Mouse (Mus musculus): ENCODE measurements at regions not wholly inside any gene's neighbourhood (a gene's known extent, or its start where the extent isn't known, plus 50 kb on each side); places are given as distances from the start of the nearest gene placed in this dataset.

- WGBS: 40% methylated on average over 5 of the region's 5 CpGs
- no peaks in the 10 kb centered on the region for H3K27me3 ChIP-seq (ENCODE audit: low read depth, poor library complexity, severe bottlenecking)
These were observed 78.4 kb upstream of the Klf7 start for GRCm38 (mm10) chr1:64200387-64201023.

GRCm38 (mm10) chr1:64198781-64199180 lies 76.7 kb upstream of the Klf7 start:
- no peaks in the 10 kb centered on the region for H3K9me3 ChIP-seq (replicated peaks)
- H3K4me3 ChIP-seq: no peak overlapping the region
- no peaks in the 10 kb centered on the region for H3K36me3 ChIP-seq
- no peak overlapping the region for H3K27ac ChIP-seq
- no peak for DNase-seq (ENCODE audit: low spot score)
- peaks cover 13% of the 10 kb centered on the region for H3K4me1 ChIP-seq
- no peaks in the 10 kb centered on the region for H3K27me3 ChIP-seq (ENCODE audit: low read depth, poor library complexity, severe bottlenecking)
- WGBS: 87% methylated on average over 5 of the region's 5 CpGs

More at GRCm38 (mm10) chr1:64200387-64201023, 78.4 kb upstream of the Klf7 start:
- Histone ChIP-seq H3K36me3 (no peaks in the 10 kb centered on the region), H3K27ac (no peak overlapping the region), H3K9me3 (replicated peaks) (no peaks in the 10 kb centered on the region), H3K4me3 (no peak overlapping the region), H3K4me1 (peaks cover 13% of the 10 kb centered on the region)
- DNase-seq (ENCODE audit: low spot score): no peak

GRCm38 (mm10) chr1:64198322-64198721 lies 76.2 kb upstream of the Klf7 start:
- Histone ChIP-seq H3K4me3 (no peak overlapping the region), H3K27me3 (ENCODE audit: low read depth, poor library complexity, severe bottlenecking) (no peaks in the 10 kb centered on the region), H3K4me1 (peaks cover 18% of the 10 kb centered on the region), H3K36me3 (no peaks in the 10 kb centered on the region), H3K9me3 (replicated peaks) (no peaks in the 10 kb centered on the region), H3K27ac (no peak overlapping the region)
- 88% methylated on average over 2 of the region's 2 CpGs for WGBS
- no peak for DNase-seq (ENCODE audit: low spot score)

GRCm38 (mm10) chr1:64195970-64196491 lies 73.9 kb upstream of the Klf7 start:
- peaks cover 35% of the 10 kb centered on the region for H3K4me1 ChIP-seq
- no peak for DNase-seq (ENCODE audit: low spot score)
- 29% methylated on average over 4 of the region's 4 CpGs for WGBS
- no peaks in the 10 kb centered on the region for H3K36me3 ChIP-seq
- no peaks in the 10 kb centered on the region for H3K27me3 ChIP-seq (ENCODE audit: low read depth, poor library complexity, severe bottlenecking)
- no peak overlapping the region for H3K27ac ChIP-seq
- H3K9me3 ChIP-seq (replicated peaks): no peaks in the 10 kb centered on the region
- H3K4me3 ChIP-seq: no peak overlapping the region

GRCm38 (mm10) chr1:64195294-64195693 lies 73.2 kb upstream of the Klf7 start:
- no peak for DNase-seq (ENCODE audit: low spot score)
- Histone ChIP-seq H3K4me3 (no peak overlapping the region), H3K4me1 (peaks cover 31% of the 10 kb centered on the region), H3K27ac (no peak overlapping the region), H3K36me3 (no peaks in the 10 kb centered on the region), H3K9me3 (replicated peaks) (no peaks in the 10 kb centered on the region), H3K27me3 (ENCODE audit: low read depth, poor library complexity, severe bottlenecking) (no peaks in the 10 kb centered on the region)
- WGBS: 82% methylated on average over 4 of the region's 4 CpGs

- H3K9me3 ChIP-seq (replicated peaks): no peaks in the 10 kb centered on the region
- no peaks in the 10 kb centered on the region for H3K36me3 ChIP-seq
- 59% methylated on average over 13 of the region's 13 CpGs for WGBS
- peak overlapping the region; percentile 42 for H3K27ac ChIP-seq
- H3K4me3 ChIP-seq: no peak overlapping the region
- peaks cover 48% of the 10 kb centered on the region for H3K4me1 ChIP-seq
- no peak for DNase-seq (ENCODE audit: low spot score)
- no peaks in the 10 kb centered on the region for H3K27me3 ChIP-seq (ENCODE audit: low read depth, poor library complexity, severe bottlenecking)
These were observed 71.2 kb upstream of the Klf7 start for GRCm38 (mm10) chr1:64193150-64193838.

- WGBS: 78% methylated on average over 3 of the region's 3 CpGs
- peak overlapping the region; percentile 42 for H3K27ac ChIP-seq
- H3K36me3 ChIP-seq: no peaks in the 10 kb centered on the region
- DNase-seq (ENCODE audit: low spot score): no peak
- H3K4me3 ChIP-seq: no peak overlapping the region
- H3K4me1 ChIP-seq: peaks cover 48% of the 10 kb centered on the region
- no peaks in the 10 kb centered on the region for H3K27me3 ChIP-seq (ENCODE audit: low read depth, poor library complexity, severe bottlenecking)
- no peaks in the 10 kb centered on the region for H3K9me3 ChIP-seq (replicated peaks)
These were observed 70.7 kb upstream of the Klf7 start for GRCm38 (mm10) chr1:64192736-64193135.

GRCm38 (mm10) chr1:64191242-64192220 lies 69.4 kb upstream of the Klf7 start:
- no peak for DNase-seq (ENCODE audit: low spot score)
- no peak overlapping the region for H3K4me3 ChIP-seq
- 71% methylated on average over 11 of the region's 11 CpGs for whole genome bisulfite sequencing
- H3K27ac ChIP-seq: no peak overlapping the region
- H3K27me3 ChIP-seq (ENCODE audit: low read depth, poor library complexity, severe bottlenecking): no peaks in the 10 kb centered on the region
- H3K9me3 ChIP-seq (replicated peaks): no peaks in the 10 kb centered on the region
- peaks cover 48% of the 10 kb centered on the region for H3K4me1 ChIP-seq
- H3K36me3 ChIP-seq: no peaks in the 10 kb centered on the region

- WGBS: 85% methylated on average over 4 of the region's 4 CpGs
These were observed 68.6 kb upstream of the Klf7 start for GRCm38 (mm10) chr1:64190705-64191104.

GRCm38 (mm10) chr1:64190097-64190496 lies 68.0 kb upstream of the Klf7 start:
- 23% methylated on average over 5 of the region's 5 CpGs for WGBS
- DNase-seq (ENCODE audit: low spot score): no peak
- Histone ChIP-seq H3K4me1 (peaks cover 42% of the 10 kb centered on the region), H3K36me3 (no peaks in the 10 kb centered on the region), H3K27me3 (ENCODE audit: low read depth, poor library complexity, severe bottlenecking) (no peaks in the 10 kb centered on the region), H3K9me3 (replicated peaks) (no peaks in the 10 kb centered on the region), H3K27ac (no peak overlapping the region), H3K4me3 (no peak overlapping the region)

More at GRCm38 (mm10) chr1:64190705-64191104, 68.6 kb upstream of the Klf7 start:
- Histone ChIP-seq H3K9me3 (replicated peaks) (no peaks in the 10 kb centered on the region), H3K27ac (no peak overlapping the region), H3K4me1 (peaks cover 42% of the 10 kb centered on the region), H3K36me3 (no peaks in the 10 kb centered on the region), H3K4me3 (no peak overlapping the region), H3K27me3 (ENCODE audit: low read depth, poor library complexity, severe bottlenecking) (no peaks in the 10 kb centered on the region)
- DNase-seq (ENCODE audit: low spot score): no peak

- peaks cover 42% of the 10 kb centered on the region for H3K4me1 ChIP-seq
- H3K27ac ChIP-seq: no peak overlapping the region
- H3K4me3 ChIP-seq: no peak overlapping the region
- no peaks in the 10 kb centered on the region for H3K9me3 ChIP-seq (replicated peaks)
- DNase-seq (ENCODE audit: low spot score): no peak
- WGBS: 47% methylated on average over 6 of the region's 6 CpGs
- H3K36me3 ChIP-seq: no peaks in the 10 kb centered on the region
- H3K27me3 ChIP-seq (ENCODE audit: low read depth, poor library complexity, severe bottlenecking): no peaks in the 10 kb centered on the region
These were observed 67.4 kb upstream of the Klf7 start for GRCm38 (mm10) chr1:64189471-64189870.

GRCm38 (mm10) chr1:64187796-64188513 lies 65.9 kb upstream of the Klf7 start:
- H3K4me3 ChIP-seq: no peak overlapping the region
- H3K27me3 ChIP-seq (ENCODE audit: low read depth, poor library complexity, severe bottlenecking): no peaks in the 10 kb centered on the region
- WGBS: 81% methylated on average over 11 of the region's 11 CpGs
- H3K4me1 ChIP-seq: peaks cover 33% of the 10 kb centered on the region
- DNase-seq (ENCODE audit: low spot score): no peak
- no peaks in the 10 kb centered on the region for H3K9me3 ChIP-seq (replicated peaks)
- no peaks in the 10 kb centered on the region for H3K36me3 ChIP-seq
- no peak overlapping the region for H3K27ac ChIP-seq

Data from limb, embryonic 10.5 days (tissue).